Mouse (Mus musculus) testis, adult 2 months (tissue): ENCODE data around the gene Tead2. TPM values are rescaled to one million over a fixed set of nuclear protein-coding genes. Genes with fewer than 3 reads are reported as not detected.
A peak's percentile ranks its signal among the peaks of the same experiment; 100 is the strongest.

Experiments
- H3K27ac ChIP-seq: fragments of 200-500 bp; 2 replicates; pipeline ENCODE4 v1.5.1; 2012; ENCODE audit warnings: low read depth, low read length; ENCODE audit not compliant: control insufficient read depth, insufficient read depth
- H3K27me3 ChIP-seq: fragments of 200-500 bp; 2 replicates; pipeline ENCODE4 v1.6.1; 2012; ENCODE audit warnings: mild to moderate bottlenecking, low read length, moderate library complexity; ENCODE audit not compliant: control insufficient read depth, insufficient read depth
- H3K36me3 ChIP-seq: fragments of 200-500 bp; 2 replicates; pipeline ENCODE4 v1.6.1; 2012; ENCODE audit warnings: mild to moderate bottlenecking, low read length; ENCODE audit not compliant: control insufficient read depth, insufficient read depth
- H3K4me1 ChIP-seq: fragments of 200-500 bp; 2 replicates; pipeline ENCODE4 v1.6.1; 2012; ENCODE audit warnings: low read length; ENCODE audit not compliant: control insufficient read depth, insufficient read depth
- H3K4me3 ChIP-seq: fragments of 200-500 bp; 2 replicates; pipeline ENCODE4 v1.5.1; 2012; ENCODE audit warnings: low read depth, mild to moderate bottlenecking, low read length, moderate library complexity, mixed read lengths; ENCODE audit not compliant: control insufficient read depth
- CTCF ChIP-seq: fragments of 200-500 bp; IDR thresholded peaks from 2 replicates; pipeline ENCODE4 v1.5.1; 2012; ENCODE audit warnings: low read depth, mild to moderate bottlenecking, inconsistent platforms, low read length, moderate library complexity; ENCODE audit not compliant: control insufficient read depth, insufficient read depth, insufficient replicate concordance
- POLR2A ChIP-seq: fragments of 200-500 bp; IDR thresholded peaks from 2 replicates; pipeline ENCODE4 v1.6.1; 2012; ENCODE audit warnings: low read depth, mild to moderate bottlenecking, inconsistent platforms, low read length, moderate library complexity; ENCODE audit not compliant: control insufficient read depth
- polyA plus RNA-seq: library from polyadenylated mRNA; depleted of rRNA; stranded (reverse); fragments of >200 nt; gene quantifications from 2 replicates; pipeline ENCODE4 v1.2.3, GENCODE M21; 2012

The Tead2 gene
- polyA plus RNA-seq, 1 experiment = 60.2 TPM

DNA sequence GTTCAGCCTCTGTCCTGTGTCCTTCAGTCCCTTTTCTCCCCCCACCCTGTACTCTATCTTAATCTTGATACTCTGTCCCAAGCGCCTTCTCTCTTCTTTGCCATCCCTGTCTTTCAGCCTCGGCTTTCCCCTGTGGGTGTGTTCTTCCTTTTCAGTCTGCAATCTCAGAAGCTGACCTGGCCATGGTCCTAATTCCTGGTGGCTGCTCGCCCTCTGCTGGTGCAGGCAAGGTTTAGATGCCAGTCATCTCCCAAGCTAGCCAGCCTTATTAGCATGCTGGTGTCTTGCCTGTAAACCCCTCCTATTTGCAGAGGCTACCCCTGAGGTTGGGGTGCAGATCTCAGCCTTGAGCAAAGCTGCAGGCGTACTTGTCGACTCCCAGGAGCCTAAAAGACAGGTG, 17.1 kb upstream of the Tead2 start:
- Histone ChIP-seq H3K27me3 (no peaks in the 10 kb centered on the region), H3K27ac (no peak overlapping the region), H3K36me3 (peaks cover 3% of the 10 kb centered on the region), H3K4me1 (no peaks in the 10 kb centered on the region; the same call in 1 of the 2 replicates), H3K4me3 (no peak overlapping the region)
- TF ChIP-seq POLR2A (no peak), CTCF (peak; percentile 73; the same call in 1 of the 2 replicates)

GRCm38 (mm10) chr7:45198961-45199360, 16.6 kb upstream of the Tead2 start:
- H3K27me3 ChIP-seq = no peaks in the 10 kb centered on the region
- TF ChIP-seq POLR2A = no peak
- TF ChIP-seq CTCF = no peak
- H3K4me3 ChIP-seq = no peak overlapping the region
- H3K27ac ChIP-seq = no peak overlapping the region
- H3K36me3 ChIP-seq = no peaks in the 10 kb centered on the region; the same call in none of the 2 replicates
- H3K4me1 ChIP-seq = no peaks in the 10 kb centered on the region; the same call in 1 of the 2 replicates

GRCm38 (mm10) chr7:45202654-45203053, 12.9 kb upstream of the Tead2 start:
- Histone ChIP-seq H3K36me3 (no peaks in the 10 kb centered on the region), H3K4me3 (no peak overlapping the region), H3K27me3 (no peaks in the 10 kb centered on the region), H3K4me1 (no peaks in the 10 kb centered on the region; the same call in 1 of the 2 replicates), H3K27ac (no peak overlapping the region)
- no peak for TF ChIP-seq POLR2A
- TF ChIP-seq CTCF = no peak

- no peak for TF ChIP-seq CTCF
- TF ChIP-seq POLR2A = peak; percentile 98
- Histone ChIP-seq H3K4me1 (no peaks in the 10 kb centered on the region), H3K4me3 (peak within 1 kb of the TSS; percentile 69), H3K27ac (peak within 1 kb of the TSS; percentile 91), H3K27me3 (no peaks in the 10 kb centered on the region), H3K36me3 (0 out of 2 replicates have a peak, but pooled peaks cover 1% of the 10 kb centered on the region)
These were observed 11.0 kb upstream of the Tead2 start, which contains the start of gene Ccdc155 for GRCm38 (mm10) chr7:45204380-45205143. Gene Ccdc155 (minus strand): TSS chr7:45204892.

GRCm38 (mm10) chr7:45208260-45208659, 7.3 kb upstream of the Tead2 start:
- Histone ChIP-seq H3K36me3 (peaks cover 7% of the 10 kb centered on the region), H3K27ac (no peak overlapping the region), H3K4me1 (peaks cover 2% of the 10 kb centered on the region; the same call in 1 of the 2 replicates), H3K27me3 (no peaks in the 10 kb centered on the region), H3K4me3 (no peak overlapping the region)
- TF ChIP-seq POLR2A = no peak
- TF ChIP-seq CTCF = no peak

DNA sequence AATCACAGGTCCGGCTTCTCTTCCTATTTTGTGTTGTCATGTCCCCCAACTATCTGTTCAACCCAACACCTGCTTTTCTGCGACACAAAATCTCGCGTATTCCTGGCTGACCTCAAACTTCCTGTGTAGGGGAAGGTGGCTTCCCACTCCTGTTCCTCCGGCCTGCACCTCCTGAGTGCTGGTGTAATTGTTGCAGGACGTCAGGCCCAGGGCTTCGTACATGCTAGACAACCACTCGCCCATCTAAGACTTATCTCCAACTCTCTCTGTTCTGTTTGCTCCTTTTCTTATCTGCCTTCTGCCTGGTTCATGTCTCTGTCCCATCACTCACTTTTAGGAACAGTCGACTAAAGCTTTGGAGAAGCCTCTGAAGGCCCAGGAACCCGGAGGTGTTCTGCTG, 4.5 kb upstream of the Tead2 start:
- Histone ChIP-seq H3K27ac (peak overlapping the region; percentile 97), H3K27me3 (no peaks in the 10 kb centered on the region), H3K4me3 (peak overlapping the region; percentile 93), H3K36me3 (peaks cover 7% of the 10 kb centered on the region), H3K4me1 (peaks cover 5% of the 10 kb centered on the region)
- TF ChIP-seq POLR2A = no peak
- no peak for TF ChIP-seq CTCF

DNA sequence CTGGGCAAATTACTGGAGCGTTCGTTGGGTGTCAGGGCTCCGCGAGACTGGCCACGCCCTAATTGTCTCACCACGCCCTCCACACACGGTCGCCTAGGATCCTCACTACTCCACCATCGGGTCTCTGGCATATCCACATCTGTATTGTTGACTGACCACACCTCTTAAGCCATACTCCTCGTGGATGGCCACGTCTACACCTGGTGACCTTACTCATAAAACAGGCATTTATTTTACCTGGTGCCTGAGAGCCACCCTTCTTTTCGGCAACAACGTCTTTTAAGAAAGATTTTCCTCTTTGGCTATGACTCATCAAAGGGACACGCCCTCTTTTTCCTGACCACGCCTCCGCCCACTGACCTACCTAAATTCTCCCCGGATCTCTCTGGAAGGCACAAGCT, 3.7 kb upstream of the Tead2 start, which contains the start of gene Dkkl1:
Gene Dkkl1, minus strand, starts transcription at position 297 of the 401 bp plus-strand sequence.
- no peaks in the 10 kb centered on the region for H3K27me3 ChIP-seq
- H3K4me1 ChIP-seq = peaks cover 8% of the 10 kb centered on the region
- H3K4me3 ChIP-seq = peak within 1 kb of the TSS; percentile 93
- TF ChIP-seq CTCF (no peak), POLR2A (no peak)
- H3K27ac ChIP-seq = peak within 1 kb of the TSS; percentile 97
- H3K36me3 ChIP-seq = peaks cover 7% of the 10 kb centered on the region
